In the genomic region with DNA sequence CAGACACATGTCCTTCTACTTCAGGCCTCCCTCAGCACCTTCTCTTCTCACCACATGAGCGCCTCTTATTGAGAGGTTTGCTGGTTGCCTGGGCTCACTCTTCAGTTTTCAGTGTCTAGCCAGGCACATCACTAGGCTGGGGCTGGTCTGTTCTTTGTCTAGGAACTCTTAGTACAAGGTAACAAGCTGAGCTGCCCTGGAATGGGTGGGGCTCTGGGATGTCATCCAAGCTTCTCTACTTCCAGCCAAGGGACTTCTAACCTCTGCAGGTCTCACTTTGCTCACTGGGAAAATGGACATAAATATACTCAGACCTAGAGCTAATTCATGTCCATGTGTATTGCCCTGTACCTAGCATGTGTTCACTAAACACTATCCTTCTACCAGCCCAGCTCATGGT, we compare ENCODE assay signal across 13 mouse cellular contexts.
"Had no signal": no experiment of that assay in that cellular context is flagged by ENCODE, and none has a peak within 500 bp of the region (broad histone marks: within the 10 kb centered on the region; RNA-seq: fewer than 3 reads in every experiment).

No protein-coding gene starts in this region.

- H3K9ac ChIP-seq: limb, embryonic 15.5 days; liver, embryonic 14.5 days; midbrain, embryonic 12.5 days; neural tube, embryonic 13.5 days had no signal

- H3K4me1 ChIP-seq: midbrain, embryonic 12.5 days; neural tube, embryonic 13.5 days had no signal

- DNase-seq: layer of hippocampus, adult 9-11 months; layer of hippocampus, postnatal 36 days; lung, adult 18-20 months; retina, postnatal 1 day; right cerebral cortex, postnatal 4 days; spleen, adult 18-20 months; thymus, adult 18-20 months; thymus, postnatal 14 days had no signal

- H3K36me3 ChIP-seq: limb, embryonic 15.5 days; midbrain, embryonic 12.5 days; neural tube, embryonic 13.5 days had no signal

- H3K27me3 ChIP-seq: limb, embryonic 15.5 days; midbrain, embryonic 12.5 days; neural tube, embryonic 13.5 days had no signal

- H3K9me3 ChIP-seq: limb, embryonic 15.5 days; midbrain, embryonic 12.5 days; neural tube, embryonic 13.5 days had no signal

- H3K4me2 ChIP-seq: limb, embryonic 15.5 days; midbrain, embryonic 12.5 days; neural tube, embryonic 13.5 days had no signal

- ATAC-seq: midbrain, embryonic 16.5 days had no signal

- H3K4me3 ChIP-seq: limb, embryonic 15.5 days; midbrain, embryonic 12.5 days; neural tube, embryonic 13.5 days had no signal

- H3K27ac ChIP-seq: limb, embryonic 15.5 days; liver, embryonic 14.5 days; midbrain, embryonic 12.5 days; neural tube, embryonic 13.5 days had no signal
